In genomic region chr1:193130456-193130825, GRCm38 (mm10) we compare ENCODE assay signal across 8 mouse cellular contexts. TPM values are rescaled to one million over a fixed set of nuclear protein-coding genes. Genes with fewer than 3 reads are reported as not detected.
DNase-seq lines count a peak whose midpoint lies in the region; ATAC-seq and TF ChIP-seq lines count a peak whose summit lies in the region.

No protein-coding gene starts in this region.

- H3K9ac ChIP-seq in CH12.LX (ENCODE audit: insufficient read depth, low read depth) = no peak overlapping the region
- H3K9ac ChIP-seq in forebrain, embryonic 12.5 days = no peak overlapping the region
- peak overlapping the region; percentile 40; the same call in 1 of the 2 replicates for H3K9ac ChIP-seq in liver, embryonic 13.5 days

- intact Hi-C loops in gastrocnemius, adult 2 months (cut with DNase I) = loop anchor here (2.0 kb wide), 1 partner anchor 42 kb away; no protein-coding TSS in a partner anchor
- intact Hi-C loops in gastrocnemius, postnatal 14 days (cut with DNase I; ENCODE audit: low total_unique reads) = no loop called here

- no peak for TF ChIP-seq POLR2A in CH12.LX (IDR thresholded peaks at IDR 0.05; ENCODE audit: low read depth, low read length)

- no peak for TF ChIP-seq RAD21 in CH12.LX (IDR thresholded peaks at IDR 0.05; ENCODE audit: low read depth, low read length)

- H3K9me3 ChIP-seq in CH12.LX (replicated peaks; ENCODE audit: low read length) = no peaks in the 10 kb centered on the region
- H3K9me3 ChIP-seq in forebrain, embryonic 12.5 days = no peaks in the 10 kb centered on the region
- H3K9me3 ChIP-seq in liver, embryonic 13.5 days (replicated peaks) = no peaks in the 10 kb centered on the region

- peak overlapping the region; percentile 79 for H3K27ac ChIP-seq in gastrocnemius, adult 2 months
- no peak overlapping the region for H3K27ac ChIP-seq in CH12.LX (ENCODE audit: insufficient read depth, low read depth)
- no peak overlapping the region for H3K27ac ChIP-seq in forebrain, embryonic 12.5 days
- 0 out of 2 replicates have a peak overlapping the region, but pooled peaks have one; percentile 19 for H3K27ac ChIP-seq in liver, embryonic 13.5 days

- DNase-seq in gastrocnemius, adult 2 months = no peak
- DNase-seq in gastrocnemius, postnatal 14 days = no peak
- DNase-seq in CH12.LX (ENCODE audit: extremely low read depth) = no peak
- DNase-seq in liver, embryonic 13.5 days = no peak
- peak; percentile 45 for DNase-seq in yolk sac, embryonic 10.5 days (ENCODE audit: low spot score)
- DNase-seq in adrenal gland, adult 2 months = no peak
- no peak for DNase-seq in cerebellum, adult 11-12 months

- ATAC-seq in forebrain, embryonic 12.5 days (ENCODE audit: low FRiP score) = peak; percentile 72
- ATAC-seq in liver, embryonic 13.5 days (ENCODE audit: low read depth) = no peak; the same call in 1 of the 2 replicates

- H3K4me3 ChIP-seq in gastrocnemius, adult 2 months = peak overlapping the region; percentile 87
- peak overlapping the region in 1 of 3 experiments; percentile 99 for H3K4me3 ChIP-seq in CH12.LX (replicated peaks in 1 of 3; ENCODE audit: low read depth in 2 of 3, low read length in 2 of 3, poor library complexity in 1 of 3)
- H3K4me3 ChIP-seq in forebrain, embryonic 12.5 days (replicated peaks) = peak overlapping the region; percentile 96
- peak overlapping the region; percentile 89 for H3K4me3 ChIP-seq in liver, embryonic 13.5 days (replicated peaks)

- TF ChIP-seq CTCF in gastrocnemius, adult 2 months (IDR thresholded peaks at IDR 0.05) = no peak
- no peak for TF ChIP-seq CTCF in CH12.LX (conservative IDR thresholded peaks at IDR 0.05 in 1 of 2, IDR thresholded peaks at IDR 0.05 in 1 of 2; ENCODE audit: low read depth in 2 of 2, low read length in 2 of 2)

- no peak for TF ChIP-seq EP300 in CH12.LX (IDR thresholded peaks at IDR 0.05; ENCODE audit: low read length)

- H3K27me3 ChIP-seq in CH12.LX (replicated peaks) = no peaks in the 10 kb centered on the region
- H3K27me3 ChIP-seq in forebrain, embryonic 12.5 days = no peaks in the 10 kb centered on the region
- 0 out of 2 replicates have a peak, but pooled peaks cover 1% of the 10 kb centered on the region for H3K27me3 ChIP-seq in liver, embryonic 13.5 days

- in situ Hi-C loops in CH12.LX (cut with MboI; ENCODE audit: low pct_ligation_motif_present, low pct_unique_long_range_greater_than_20kb, low sequenced_read_pairs) = no loop called here

- H3K36me3 ChIP-seq in CH12.LX (replicated peaks in 1 of 2; ENCODE audit: control insufficient read depth in 1 of 2, insufficient read depth in 1 of 2, low read length in 1 of 2) = peaks cover 17 to 21% of the 10 kb centered on the region in 2 experiments
- peaks cover 19% of the 10 kb centered on the region for H3K36me3 ChIP-seq in forebrain, embryonic 12.5 days (replicated peaks)
- H3K36me3 ChIP-seq in liver, embryonic 13.5 days = peaks cover 21% of the 10 kb centered on the region

- WGBS in forebrain, embryonic 12.5 days = 27% methylated on average over 11 of the region's 11 CpGs
- 32% methylated on average over 11 of the region's 11 CpGs for WGBS in liver, embryonic 13.5 days (ENCODE audit: insufficient replicate concordance)

- dilution Hi-C loops in CH12.LX (cut with MboI; ENCODE audit: extremely low pct_ligation_motif_present, extremely low pct_unique_long_range_greater_than_20kb, low sequenced_read_pairs) = no loop called here

- no peak overlapping the region for H3K4me2 ChIP-seq in CH12.LX (ENCODE audit: insufficient read depth, low read depth, poor library complexity, severe bottlenecking)
- peak overlapping the region; percentile 48 for H3K4me2 ChIP-seq in forebrain, embryonic 12.5 days
- peak overlapping the region; percentile 60 for H3K4me2 ChIP-seq in liver, embryonic 13.5 days

- peaks cover 34% of the 10 kb centered on the region for H3K79me2 ChIP-seq in CH12.LX (replicated peaks; ENCODE audit: control insufficient read depth, extremely low read depth, insufficient read depth, poor library complexity, severe bottlenecking)

- H3K4me1 ChIP-seq in CH12.LX (ENCODE audit: control insufficient read depth in 1 of 2, insufficient read depth in 2 of 2) = peaks cover 7 to 27% of the 10 kb centered on the region in 2 experiments
- peaks cover 7% of the 10 kb centered on the region for H3K4me1 ChIP-seq in forebrain, embryonic 12.5 days
- peaks cover 23% of the 10 kb centered on the region for H3K4me1 ChIP-seq in liver, embryonic 13.5 days (replicated peaks)

TF ChIP-seq in CH12.LX, 34 proteins besides CTCF, POLR2A, EP300 and RAD21:
- TF ChIP-seq ETS1 (conservative IDR thresholded peaks at IDR 0.05; ENCODE audit: low read depth, low read length) (0 out of 2 replicates have a peak, but pooled peaks have one; percentile 3), CHD2 (IDR thresholded peaks at IDR 0.05; ENCODE audit: low read length) (no peak), ZKSCAN1 (IDR thresholded peaks at IDR 0.05; ENCODE audit: borderline replicate concordance, low read depth, low read length) (no peak)
TF ChIP-seq in CH12.LX: peak in this region for 1.

RNA-seq across cellular contexts. Expression of gene Diexf, which starts 0.4 kb away (rescaled TPM):
- 10 to 100 TPM; 10.2 to 13.6 TPM for total RNA-seq in gastrocnemius, adult 2 months (2021)
- total RNA-seq in gastrocnemius, postnatal 14 days (2021) = 1 to 10 TPM; 7.2 to 9.5 TPM
- total RNA-seq in CH12.LX (2012; rRNA removed) (17.8 and 20.9 TPM in 2 replicates), CH12.LX (2014; rRNA removed) (10.7 and 11.4 TPM in 2 replicates)
- polyA plus RNA-seq in CH12.LX (2012; ENCODE audit: insufficient read length, low read depth) = 34.9 and 39.7 TPM in 2 replicates
- polyA plus RNA-seq in forebrain, embryonic 12.5 days (2016; fragmentation: Nextera tagmentation; extraction: Ambion mirVana) = 9.5 and 9.7 TPM in 2 replicates
- polyA plus RNA-seq in liver, embryonic 13.5 days (2015; fragmentation: Nextera tagmentation; extraction: Ambion mirVana) = 3.7 and 3.9 TPM in 2 replicates
- 10 to 100 TPM; 11.1 to 19.0 TPM for total RNA-seq in adrenal gland, adult 2 months (2021)
- polyA plus RNA-seq in adrenal gland, adult 2 months (2012; rRNA removed) = 10.6 and 12.9 TPM in 2 replicates

RNA-seq across cellular contexts. Expression of gene Irf6, which starts 22.5 kb away (rescaled TPM):
- total RNA-seq in gastrocnemius, adult 2 months (2021) = under 1 TPM; 0.33 to 0.39 TPM
- total RNA-seq in gastrocnemius, postnatal 14 days (2021) = 1 to 10 TPM; 1.6 to 2.0 TPM
- total RNA-seq in CH12.LX (2012; rRNA removed) (9.7 and 13.0 TPM in 2 replicates), CH12.LX (2014; rRNA removed) (0.31 and 0.58 TPM in 2 replicates)
- polyA plus RNA-seq in CH12.LX (2012; ENCODE audit: insufficient read length, low read depth) = 0.35 and 0.43 TPM in 2 replicates
- polyA plus RNA-seq in forebrain, embryonic 12.5 days (2016; fragmentation: Nextera tagmentation; extraction: Ambion mirVana) = 1.6 and 2.0 TPM in 2 replicates
- 1.8 and 2.5 TPM in 2 replicates for polyA plus RNA-seq in liver, embryonic 13.5 days (2015; fragmentation: Nextera tagmentation; extraction: Ambion mirVana)
- total RNA-seq in adrenal gland, adult 2 months (2021) = under 1 TPM; 0.31 to 0.49 TPM
- 0.09 and 0.51 TPM in 2 replicates for polyA plus RNA-seq in adrenal gland, adult 2 months (2012; rRNA removed)

RNA-seq across cellular contexts. Expression of gene A130010J15Rik, which starts 37.4 kb away (rescaled TPM):
- 1 to 10 TPM; 3.3 to 3.7 TPM for total RNA-seq in gastrocnemius, adult 2 months (2021)
- total RNA-seq in gastrocnemius, postnatal 14 days (2021) = 1 to 10 TPM; 2.3 to 3.2 TPM
- 20.8 and 22.4 TPM in 2 replicates for total RNA-seq in CH12.LX (2012; rRNA removed)
- total RNA-seq in CH12.LX (2014; rRNA removed) = 18.6 and 19.4 TPM in 2 replicates
- 6.5 and 9.1 TPM in 2 replicates for polyA plus RNA-seq in CH12.LX (2012; ENCODE audit: insufficient read length, low read depth)
- polyA plus RNA-seq in forebrain, embryonic 12.5 days (2016; fragmentation: Nextera tagmentation; extraction: Ambion mirVana) = 15.1 and 16.0 TPM in 2 replicates
- 5.5 and 6.2 TPM in 2 replicates for polyA plus RNA-seq in liver, embryonic 13.5 days (2015; fragmentation: Nextera tagmentation; extraction: Ambion mirVana)
- total RNA-seq in adrenal gland, adult 2 months (2021) = 1 to 10 TPM; 1.4 to 3.2 TPM
- 1.8 and 2.1 TPM in 2 replicates for polyA plus RNA-seq in adrenal gland, adult 2 months (2012; rRNA removed)

Comparison
In these comparisons a context has a peak if more than half of its experiments do, and no peak if none do; other contexts are left out.
1. H3K27ac ChIP-seq: peak in gastrocnemius, adult 2 months (single experiment) and liver, embryonic 13.5 days (single experiment); none in CH12.LX (single experiment) and forebrain, embryonic 12.5 days (single experiment).
2. RNA of gene A130010J15Rik, which starts 37.4 kb away (total RNA-seq): 18.6 to 22.4 TPM in CH12.LX; 3.3 to 3.7 TPM in gastrocnemius, adult 2 months, 1.4 to 3.2 TPM in adrenal gland, adult 2 months and 2.3 to 3.2 TPM in gastrocnemius, postnatal 14 days; every median in the first group is over 4 times any median in the second.